Mouse (Mus musculus): ENCODE results near the gene Dlg2. TPM values are rescaled to one million over a fixed set of nuclear protein-coding genes. Genes with fewer than 3 reads are reported as not detected.

The Dlg2 gene
- total and polyA plus RNA-seq, 3 experiments: 0.72 to 1.9 (median 1.7) TPM

DNA sequence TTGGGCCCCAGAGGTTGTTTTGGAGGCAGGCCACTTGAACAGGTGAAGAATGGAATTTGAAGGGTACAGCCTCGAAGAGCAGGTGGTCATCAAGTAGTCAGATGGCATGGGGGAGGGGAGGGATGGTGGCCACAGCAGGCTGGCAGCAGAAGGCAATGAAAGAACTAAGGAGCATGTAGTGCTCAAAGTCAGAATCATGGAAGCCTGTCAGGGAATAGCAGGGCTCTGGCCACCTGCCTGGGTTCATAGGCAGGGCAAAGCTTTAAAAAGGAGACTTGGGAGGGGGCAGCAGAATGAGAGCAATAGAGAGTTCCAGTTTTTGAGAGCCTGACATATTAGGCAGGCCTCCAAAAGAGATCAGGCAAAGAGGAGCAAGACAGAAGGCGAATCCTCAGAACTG is 1096.2 kb downstream of the Dlg2 start:
- TF ChIP-seq CTCF (IDR thresholded peaks at IDR 0.05) (no peak), POLR2A (IDR thresholded peaks at IDR 0.05; ENCODE audit: insufficient read depth, low read depth, low read length) (no peak), EP300 (IDR thresholded peaks at IDR 0.05; ENCODE audit: insufficient read depth, low read depth, low read length) (no peak)
- Histone ChIP-seq H3K27me3 (ENCODE audit: control insufficient read depth, insufficient read depth, low read length) (no peaks in the 10 kb centered on the region), H3K36me3 (ENCODE audit: control insufficient read depth, insufficient read depth, low read length) (no peaks in the 10 kb centered on the region), H3K79me2 (replicated peaks; ENCODE audit: control insufficient read depth, insufficient read depth, low read length) (no peaks in the 10 kb centered on the region), H3K9ac (ENCODE audit: low read depth, low read length) (no peak overlapping the region), H3K4me3 (no peak overlapping the region), H3K27ac (no peak overlapping the region), H3K4me1 (ENCODE audit: control insufficient read depth, insufficient read depth, low read length) (no peaks in the 10 kb centered on the region)
- 48% methylated on average over 2 of the region's 2 CpGs for WGBS
- intact Hi-C loops (cut with DNase I): no loop called here
- DNase-seq: no peak

DNA sequence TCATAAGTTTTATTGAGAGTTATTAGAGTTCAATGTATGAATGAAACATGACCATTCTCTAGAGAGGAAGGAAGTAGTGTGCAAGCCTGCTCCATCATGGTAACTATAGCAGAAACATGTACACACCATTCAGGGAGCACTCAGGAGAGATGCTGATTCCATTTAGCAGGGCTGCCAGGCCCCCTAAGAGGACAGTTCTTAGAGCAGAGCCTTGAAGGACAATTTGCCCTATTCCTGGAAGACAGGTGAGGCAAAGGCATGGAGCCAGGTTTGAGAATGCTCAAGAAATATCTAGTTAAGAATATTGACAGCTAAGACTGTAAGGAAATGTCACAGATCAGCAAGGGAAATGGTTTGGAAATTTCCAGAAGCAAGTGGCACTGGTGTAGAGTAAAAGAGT is 1096.8 kb downstream of the Dlg2 start:
- Histone ChIP-seq H3K79me2 (replicated peaks; ENCODE audit: control insufficient read depth, insufficient read depth, low read length) (no peaks in the 10 kb centered on the region), H3K27ac (no peak overlapping the region), H3K27me3 (ENCODE audit: control insufficient read depth, insufficient read depth, low read length) (no peaks in the 10 kb centered on the region), H3K9ac (ENCODE audit: low read depth, low read length) (no peak overlapping the region), H3K36me3 (ENCODE audit: control insufficient read depth, insufficient read depth, low read length) (no peaks in the 10 kb centered on the region), H3K4me1 (ENCODE audit: control insufficient read depth, insufficient read depth, low read length) (no peaks in the 10 kb centered on the region), H3K4me3 (no peak overlapping the region)
- TF ChIP-seq EP300 (IDR thresholded peaks at IDR 0.05; ENCODE audit: insufficient read depth, low read depth, low read length): no peak
- no peak for TF ChIP-seq CTCF (IDR thresholded peaks at IDR 0.05)
- no peak for TF ChIP-seq POLR2A (IDR thresholded peaks at IDR 0.05; ENCODE audit: insufficient read depth, low read depth, low read length)
- DNase-seq: no peak
- intact Hi-C loops (cut with DNase I): no loop called here

DNA sequence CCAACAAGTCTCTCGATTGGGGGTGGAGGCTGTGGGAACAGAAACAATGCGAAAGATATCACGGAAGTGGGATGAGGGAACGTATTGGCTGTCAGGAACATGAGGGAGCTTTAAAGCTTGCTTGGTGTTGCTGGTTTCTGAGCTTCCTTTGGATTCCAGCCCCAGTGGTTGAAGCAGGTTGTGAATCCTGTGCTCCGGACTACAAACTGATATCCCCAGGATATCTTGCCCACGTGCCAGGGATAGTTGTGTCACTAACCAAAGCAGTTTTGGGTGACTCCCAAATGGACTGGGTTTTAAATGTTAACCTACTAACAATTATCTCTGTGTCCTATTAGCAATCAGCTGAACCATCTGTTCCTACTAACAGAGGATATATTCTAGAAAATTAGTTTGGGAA is 1099.7 kb downstream of the Dlg2 start:
- H3K36me3 ChIP-seq (ENCODE audit: control insufficient read depth, insufficient read depth, low read length): no peaks in the 10 kb centered on the region
- no peaks in the 10 kb centered on the region for H3K27me3 ChIP-seq (ENCODE audit: control insufficient read depth, insufficient read depth, low read length)
- no peak overlapping the region for H3K9ac ChIP-seq (ENCODE audit: low read depth, low read length)
- intact Hi-C loops (cut with DNase I): no loop called here
- no peak for DNase-seq
- TF ChIP-seq POLR2A (IDR thresholded peaks at IDR 0.05; ENCODE audit: insufficient read depth, low read depth, low read length) (no peak), CTCF (IDR thresholded peaks at IDR 0.05) (no peak), EP300 (IDR thresholded peaks at IDR 0.05; ENCODE audit: insufficient read depth, low read depth, low read length) (no peak)
- H3K4me1 ChIP-seq (ENCODE audit: control insufficient read depth, insufficient read depth, low read length): no peaks in the 10 kb centered on the region
- no peak overlapping the region for H3K4me3 ChIP-seq
- 58% methylated on average over 6 of the region's 6 CpGs for WGBS
- H3K79me2 ChIP-seq (replicated peaks; ENCODE audit: control insufficient read depth, insufficient read depth, low read length): no peaks in the 10 kb centered on the region
- no peak overlapping the region for H3K27ac ChIP-seq

DNA sequence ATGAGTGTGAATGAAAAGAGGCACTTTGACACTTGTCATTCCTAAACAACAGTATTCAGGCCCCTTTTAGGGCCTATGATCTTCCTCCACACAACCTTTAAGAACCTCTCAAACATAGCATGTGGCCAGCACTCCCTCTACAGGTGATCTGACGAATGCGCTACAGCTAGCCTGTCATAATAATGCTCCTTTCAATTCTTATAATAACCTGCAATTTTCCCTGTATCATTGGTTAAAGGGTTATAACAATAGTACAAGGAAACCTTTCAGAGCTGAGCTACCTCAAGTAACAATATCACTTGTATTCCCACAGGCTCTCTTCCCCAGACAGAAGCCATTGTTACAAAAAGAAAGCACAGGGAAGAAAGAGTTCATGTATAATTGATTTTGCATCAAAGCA is 1105.7 kb downstream of the Dlg2 start:
- TF ChIP-seq POLR2A (IDR thresholded peaks at IDR 0.05; ENCODE audit: insufficient read depth, low read depth, low read length): no peak
- TF ChIP-seq CTCF (IDR thresholded peaks at IDR 0.05): 0 out of 2 replicates have a peak, but pooled peaks have one; percentile 9
- no peak for TF ChIP-seq EP300 (IDR thresholded peaks at IDR 0.05; ENCODE audit: insufficient read depth, low read depth, low read length)
- Histone ChIP-seq H3K27ac (no peak overlapping the region), H3K4me3 (no peak overlapping the region), H3K9ac (ENCODE audit: low read depth, low read length) (no peak overlapping the region), H3K27me3 (ENCODE audit: control insufficient read depth, insufficient read depth, low read length) (no peaks in the 10 kb centered on the region), H3K79me2 (replicated peaks; ENCODE audit: control insufficient read depth, insufficient read depth, low read length) (no peaks in the 10 kb centered on the region), H3K4me1 (ENCODE audit: control insufficient read depth, insufficient read depth, low read length) (no peaks in the 10 kb centered on the region), H3K36me3 (ENCODE audit: control insufficient read depth, insufficient read depth, low read length) (no peaks in the 10 kb centered on the region)
- DNase-seq: no peak
- WGBS: 61% methylated on average over 2 of the region's 2 CpGs
- intact Hi-C loops (cut with DNase I): no loop called here

DNA sequence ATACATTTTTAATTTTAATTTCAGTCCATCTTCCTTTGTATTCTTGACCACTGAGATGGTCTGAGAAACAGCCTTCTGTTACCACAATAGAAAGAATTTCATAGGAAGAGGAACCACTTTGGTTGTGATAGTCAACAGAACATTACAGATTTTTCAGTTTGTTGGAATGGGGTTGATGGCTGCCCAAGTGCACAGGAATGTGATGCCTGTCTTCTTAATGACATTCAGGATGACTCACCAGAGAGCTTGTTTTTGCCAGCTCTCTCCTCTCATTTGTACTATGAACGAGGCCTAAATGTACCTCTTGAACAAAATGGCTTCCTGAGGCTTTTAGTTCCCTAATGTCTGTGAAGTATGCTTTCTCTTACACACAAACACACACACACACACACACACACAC is 1107.1 kb downstream of the Dlg2 start:
- H3K4me1 ChIP-seq (ENCODE audit: control insufficient read depth, insufficient read depth, low read length): no peaks in the 10 kb centered on the region
- no peak overlapping the region for H3K9ac ChIP-seq (ENCODE audit: low read depth, low read length)
- 33% methylated on average over 1 of the region's 1 CpGs for WGBS
- H3K79me2 ChIP-seq (replicated peaks; ENCODE audit: control insufficient read depth, insufficient read depth, low read length): no peaks in the 10 kb centered on the region
- no peaks in the 10 kb centered on the region for H3K27me3 ChIP-seq (ENCODE audit: control insufficient read depth, insufficient read depth, low read length)
- intact Hi-C loops (cut with DNase I): no loop called here
- H3K36me3 ChIP-seq (ENCODE audit: control insufficient read depth, insufficient read depth, low read length): no peaks in the 10 kb centered on the region
- H3K4me3 ChIP-seq: no peak overlapping the region
- TF ChIP-seq POLR2A (IDR thresholded peaks at IDR 0.05; ENCODE audit: insufficient read depth, low read depth, low read length) (no peak), CTCF (IDR thresholded peaks at IDR 0.05) (no peak), EP300 (IDR thresholded peaks at IDR 0.05; ENCODE audit: insufficient read depth, low read depth, low read length) (no peak)
- no peak overlapping the region for H3K27ac ChIP-seq
- no peak for DNase-seq

DNA sequence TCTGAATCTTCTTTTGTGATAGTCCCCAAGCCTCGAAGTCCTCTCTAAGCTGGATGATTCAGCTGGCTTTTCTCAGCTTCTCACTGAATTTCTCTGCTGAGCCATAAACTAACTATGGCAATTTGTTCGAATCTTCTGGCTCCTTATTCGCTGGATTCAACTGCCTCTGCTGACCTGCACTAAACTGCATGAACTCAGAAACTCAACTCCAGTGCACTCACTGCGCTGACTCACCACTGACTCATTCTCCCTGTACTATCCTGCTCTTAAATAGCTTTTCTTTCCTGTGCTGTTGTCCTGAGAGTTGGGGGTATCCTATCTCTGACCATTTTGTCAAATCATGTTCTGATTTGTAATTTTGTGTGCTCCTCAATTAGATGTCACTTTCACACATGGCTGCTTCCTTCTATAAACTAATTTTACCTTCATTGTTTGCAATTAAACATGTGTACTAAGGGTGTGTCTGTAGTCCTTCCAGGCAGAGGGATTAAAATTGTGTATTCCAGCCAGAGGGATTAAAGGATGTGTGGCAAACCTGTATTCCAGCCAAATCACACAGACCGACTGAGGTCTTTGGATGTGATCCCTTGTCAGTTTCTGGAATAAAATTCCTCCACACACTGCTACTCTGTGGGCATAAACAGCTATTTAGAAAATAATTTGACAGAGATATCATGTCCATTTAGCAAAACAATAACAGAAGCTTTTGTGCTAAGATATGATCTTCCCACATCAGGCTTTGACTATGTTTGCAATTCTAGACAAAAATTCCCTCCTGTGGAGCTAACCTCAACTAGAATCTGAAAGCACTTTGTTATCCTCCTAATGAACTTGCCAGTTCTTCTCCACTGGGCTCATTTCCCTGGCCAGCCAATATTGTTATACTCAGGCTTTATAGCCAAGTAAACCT is 1115.0 kb downstream of the Dlg2 start:
- TF ChIP-seq EP300 (IDR thresholded peaks at IDR 0.05; ENCODE audit: insufficient read depth, low read depth, low read length) (no peak), POLR2A (IDR thresholded peaks at IDR 0.05; ENCODE audit: insufficient read depth, low read depth, low read length) (no peak), CTCF (IDR thresholded peaks at IDR 0.05) (no peak)
- no peaks in the 10 kb centered on the region for H3K4me1 ChIP-seq (ENCODE audit: control insufficient read depth, insufficient read depth, low read length)
- H3K79me2 ChIP-seq (replicated peaks; ENCODE audit: control insufficient read depth, insufficient read depth, low read length): no peaks in the 10 kb centered on the region
- H3K27ac ChIP-seq: no peak overlapping the region
- 48% methylated on average over 5 of the region's 5 CpGs for WGBS
- no peak overlapping the region for H3K9ac ChIP-seq (ENCODE audit: low read depth, low read length)
- no peaks in the 10 kb centered on the region for H3K27me3 ChIP-seq (ENCODE audit: control insufficient read depth, insufficient read depth, low read length)
- no peak overlapping the region for H3K4me3 ChIP-seq
- H3K36me3 ChIP-seq (ENCODE audit: control insufficient read depth, insufficient read depth, low read length): no peaks in the 10 kb centered on the region
- intact Hi-C loops (cut with DNase I): no loop called here
- DNase-seq: no peak
